Mouse (Mus musculus): Measurements from ENCODE around the gene Mrpl28. TPM values are rescaled to one million over a fixed set of nuclear protein-coding genes. Genes with fewer than 3 reads are reported as not detected.

Mrpl28 gene
- total RNA-seq, 2 experiments from 2014 or later, result 85.8 to 88.4 TPM

GRCm38 (mm10) chr17:26115956-26116487, 7.3 kb upstream of the Mrpl28 start:
- DNase-seq, result no peak

- DNase-seq, result no peak
Measured at GRCm38 (mm10) chr17:26116503-26117258, 6.6 kb upstream of the Mrpl28 start.

GRCm38 (mm10) chr17:26119766-26120710, 3.3 kb upstream of the Mrpl28 start:
- peak; percentile 58 to 82 for DNase-seq

DNA sequence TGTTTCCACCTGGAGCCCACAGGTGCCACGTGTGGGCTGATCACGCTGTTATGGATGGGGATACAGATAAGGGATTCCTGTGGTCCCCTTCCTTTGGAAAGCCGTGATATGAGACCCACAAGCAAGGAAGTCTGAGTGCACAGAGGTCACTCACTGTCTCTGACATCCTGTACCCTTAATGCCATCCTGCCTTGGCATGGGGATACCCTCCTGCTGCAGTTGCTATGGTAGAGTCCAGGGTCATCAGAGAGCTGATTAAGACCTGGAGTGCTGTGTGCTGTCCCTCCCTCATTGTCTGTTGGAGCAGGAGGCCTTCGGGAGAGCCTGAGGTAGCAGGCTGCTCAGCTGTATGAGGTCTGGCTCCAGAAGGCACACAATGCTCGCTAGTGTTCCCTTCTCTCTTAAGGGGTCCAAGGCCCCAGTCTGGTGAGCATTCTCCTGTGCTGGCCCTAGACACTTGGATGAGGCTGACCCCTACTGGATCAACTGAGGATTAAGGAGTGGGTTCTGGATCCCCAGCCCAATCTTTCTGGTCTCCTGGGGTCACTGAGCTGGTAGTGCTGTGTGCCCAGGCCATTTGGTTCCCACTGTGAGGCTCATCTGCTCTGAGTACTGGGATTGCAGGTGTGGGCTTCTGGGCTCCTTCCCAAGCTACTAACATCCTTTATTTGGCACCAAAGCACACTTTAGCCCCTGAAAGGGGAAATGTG, 714 bp upstream of the Mrpl28 start:
- DNase-seq, result no peak

DNA sequence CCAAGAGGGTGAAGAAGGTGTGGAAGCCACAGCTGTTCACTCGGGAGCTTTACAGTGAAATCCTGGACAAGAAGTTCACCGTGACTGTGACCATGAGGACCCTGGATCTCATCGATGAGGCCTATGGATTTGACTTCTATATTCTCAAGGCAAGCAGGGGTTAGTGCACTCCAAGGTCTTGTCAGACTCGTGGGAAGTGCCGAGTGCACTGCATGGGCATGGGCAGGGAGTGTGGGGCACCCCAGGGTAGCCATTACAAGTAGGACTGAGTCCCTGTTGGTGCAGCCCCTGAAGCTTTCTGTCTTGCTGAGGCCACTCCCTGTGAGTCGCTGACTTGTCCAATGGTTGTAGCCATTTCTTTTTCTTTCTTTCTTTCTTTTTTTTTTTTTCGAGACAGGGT, 1.3 kb downstream of the Mrpl28 start:
- no peak for DNase-seq

- DNase-seq, result no peak
Measured at GRCm38 (mm10) chr17:26125226-26125625, 1.9 kb downstream of the Mrpl28 start.

DNA sequence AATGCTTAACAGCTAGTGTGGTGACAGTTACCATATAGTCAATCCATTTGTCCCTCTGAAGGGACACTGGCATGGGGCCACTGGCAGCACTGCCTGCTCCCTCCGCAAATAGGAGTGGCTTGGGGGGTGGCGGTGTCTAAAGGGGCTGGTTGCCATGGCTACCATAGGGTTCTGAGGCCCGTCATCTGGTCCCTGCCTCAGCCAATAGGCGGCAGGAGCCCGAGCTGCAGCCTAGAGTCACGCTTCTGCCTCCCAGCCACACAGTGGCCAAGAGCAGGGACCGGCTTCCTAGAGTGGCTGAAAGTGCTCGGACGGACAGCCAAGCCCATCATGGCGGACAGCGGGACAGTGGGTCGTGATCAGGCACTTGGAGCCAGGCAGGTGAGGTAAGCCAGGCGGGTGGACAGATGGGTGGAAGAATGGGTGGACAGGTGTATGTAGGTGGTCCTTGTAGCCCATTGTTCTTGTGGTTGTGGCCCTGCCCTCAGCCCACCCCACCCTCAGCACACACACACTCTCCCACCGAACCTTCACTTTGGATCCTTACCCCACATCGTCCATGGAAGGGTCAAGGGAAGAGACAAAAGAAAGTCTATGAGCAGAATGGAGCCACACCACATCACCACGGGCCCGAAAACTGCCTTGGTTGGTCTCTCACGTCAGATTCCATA, 7.9 kb downstream of the Mrpl28 start:
- DNase-seq, result no peak

GRCm38 (mm10) chr17:26131856-26132853, 8.9 kb downstream of the Mrpl28 start:
- DNase-seq, result no peak

DNA sequence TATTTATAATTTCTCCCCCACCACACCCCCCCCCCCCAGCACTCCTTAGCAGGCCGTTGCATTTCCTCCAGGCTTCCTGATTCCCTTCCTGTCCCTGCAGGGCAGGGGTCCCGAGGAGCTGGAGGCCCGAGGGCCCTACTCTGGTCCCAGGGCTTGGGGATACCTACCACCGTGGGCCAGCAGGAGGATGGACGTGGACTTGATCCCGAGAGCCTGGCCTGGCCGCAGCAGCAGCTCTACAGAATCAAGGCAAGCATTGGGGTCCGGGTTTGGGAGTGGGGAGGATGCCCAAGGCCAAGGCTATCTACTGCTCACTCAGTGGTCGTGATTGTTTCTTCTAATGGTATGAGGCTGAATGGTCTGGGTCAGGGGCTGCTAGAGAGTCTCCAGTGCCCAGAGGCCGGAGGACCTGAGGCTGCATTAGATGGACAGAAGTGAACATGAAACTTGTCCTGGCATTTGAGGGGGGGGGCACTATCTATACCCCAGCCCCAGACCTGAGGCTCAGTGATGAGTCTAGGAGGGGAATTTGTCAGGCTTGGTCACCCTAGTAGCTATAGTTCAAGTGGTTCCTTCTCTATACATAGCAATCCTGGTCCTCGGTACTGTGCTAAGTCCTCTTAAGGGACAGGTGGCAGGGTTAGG, 13.9 kb downstream of the Mrpl28 start:
- no peak for DNase-seq

GRCm38 (mm10) chr17:26137751-26138130, 14.4 kb downstream of the Mrpl28 start:
- no peak for DNase-seq

GRCm38 (mm10) chr17:26138239-26138836, 15.0 kb downstream of the Mrpl28 start, which contains the start of gene Axin1:
Axin1 (plus strand) TSS chr17:26138688.
- peak; percentile 95 to 96 for DNase-seq

DNA sequence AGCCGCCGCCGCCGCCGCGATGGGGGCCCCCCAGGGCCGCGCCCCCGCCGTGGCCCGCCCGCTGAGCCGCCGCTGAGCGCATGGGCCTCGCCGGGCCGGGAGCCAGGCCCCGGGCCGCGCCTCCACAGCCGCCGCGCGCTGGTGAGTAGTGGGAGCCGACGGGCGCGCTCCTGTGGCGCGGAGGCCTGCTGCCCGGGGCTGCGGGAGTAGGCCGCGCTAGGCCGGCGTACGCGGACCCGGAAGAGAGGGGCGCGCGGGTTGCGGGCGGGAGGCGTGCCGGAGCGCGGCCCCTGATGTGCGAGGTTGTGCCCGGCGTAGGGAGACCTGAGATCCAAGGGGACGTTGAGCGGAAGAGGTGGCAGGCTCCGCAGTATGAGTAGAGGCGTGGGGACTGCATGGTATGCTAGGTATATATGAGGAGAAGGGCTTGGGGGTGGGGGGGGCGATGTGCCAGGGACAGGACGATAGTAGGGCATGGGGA, 15.6 kb downstream of the Mrpl28 start:
- peak; percentile 59 to 69 for DNase-seq

DNA sequence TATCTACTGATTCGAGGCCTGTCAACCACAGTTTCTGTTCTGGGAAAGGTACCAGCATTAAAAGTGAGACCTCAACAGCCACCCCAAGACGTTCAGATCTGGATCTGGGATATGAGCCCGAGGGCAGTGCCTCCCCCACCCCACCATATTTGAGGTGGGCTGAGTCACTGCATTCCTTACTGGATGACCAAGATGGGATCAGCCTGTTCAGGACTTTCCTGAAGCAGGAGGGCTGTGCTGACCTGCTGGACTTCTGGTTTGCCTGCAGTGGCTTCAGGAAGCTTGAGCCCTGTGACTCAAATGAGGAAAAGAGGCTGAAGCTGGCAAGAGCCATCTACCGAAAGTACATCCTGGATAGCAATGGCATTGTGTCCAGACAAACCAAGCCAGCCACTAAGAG, 19.5 kb downstream of the Mrpl28 start:
- no peak for DNase-seq

- DNase-seq, result no peak
Measured at GRCm38 (mm10) chr17:26143386-26143785, 20.1 kb downstream of the Mrpl28 start.

DNA sequence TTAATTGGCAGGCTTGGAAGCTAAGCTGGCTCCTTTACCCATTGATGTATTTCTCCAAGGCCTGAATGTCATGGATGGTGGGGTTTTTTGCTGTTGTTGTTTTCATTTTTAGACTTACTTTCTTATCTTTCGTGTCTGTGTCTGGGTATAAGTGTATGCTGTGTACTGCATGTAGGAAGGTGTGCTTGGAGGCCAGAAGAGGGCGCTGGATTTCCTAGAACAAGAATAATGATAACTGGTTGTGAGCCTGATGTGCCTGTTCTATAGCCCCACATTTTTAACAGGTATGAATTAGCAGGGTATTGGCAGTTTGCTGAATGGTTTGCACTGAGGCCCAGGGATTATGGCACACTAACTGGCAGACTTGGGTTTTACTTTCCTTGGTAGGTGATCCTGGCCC, 25.8 kb downstream of the Mrpl28 start:
- no peak for DNase-seq

DNA sequence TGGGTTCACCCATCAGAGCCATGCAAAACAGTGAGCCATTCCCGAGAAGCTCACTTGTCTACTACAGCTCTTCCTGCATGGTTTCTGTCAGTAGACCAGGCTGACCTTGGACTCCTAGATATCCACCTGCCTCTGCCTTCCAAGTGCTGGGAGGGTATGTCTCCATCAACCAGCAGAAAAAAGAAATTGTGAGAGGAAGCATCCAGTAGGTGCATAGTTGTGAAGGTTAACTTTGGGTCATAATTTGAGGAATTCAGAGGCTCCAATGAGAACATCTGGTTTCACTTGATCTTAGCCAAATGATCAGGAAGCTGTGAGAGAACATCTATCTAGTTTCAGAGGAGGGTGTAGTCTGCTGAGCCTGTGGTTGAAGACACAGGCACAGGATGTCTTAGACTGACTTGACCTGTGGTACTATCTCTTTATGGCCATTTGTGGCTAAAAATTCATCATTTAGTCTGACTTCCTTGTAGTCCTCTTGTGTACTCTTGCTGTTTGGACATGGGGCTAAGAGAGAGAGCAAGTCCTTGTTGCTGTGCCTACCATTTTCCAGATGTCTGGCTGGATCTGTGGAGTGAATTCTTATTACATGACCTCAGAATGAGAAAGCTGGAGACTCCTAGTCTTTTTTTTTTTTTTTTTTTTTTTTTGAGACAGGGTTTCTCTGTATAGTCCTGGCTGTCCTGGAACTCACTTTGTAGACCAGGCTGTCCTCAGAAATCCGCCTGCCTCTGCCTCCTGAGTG, 28.8 kb downstream of the Mrpl28 start:
- DNase-seq, result no peak

- DNase-seq, result no peak
Measured at GRCm38 (mm10) chr17:26162736-26163135, 39.4 kb downstream of the Mrpl28 start.

GRCm38 (mm10) chr17:26168039-26168438, 44.7 kb downstream of the Mrpl28 start:
- DNase-seq, result no peak

Measured in adrenal gland, postnatal 36 days (tissue).